Mouse (Mus musculus): ENCODE results near the gene Cacna1b. TPM values are rescaled to one million over a fixed set of nuclear protein-coding genes. Genes with fewer than 3 reads are reported as not detected.

The Cacna1b gene
- total RNA-seq (2021) = under 1 TPM in 1 of 2 experiments, not detected in 1; 0.03 TPM

GRCm38 (mm10) chr2:24763115-24763557, at the start of gene Cacna1b:
Gene Cacna1b, minus strand, starts transcription at chr2:24763152.
- intact Hi-C loops (cut with DNase I) = no loop called here

GRCm38 (mm10) chr2:24809746-24810145, 46.8 kb upstream of the Cacna1b start:
- intact Hi-C loops (cut with DNase I) = no loop called here
- no peak for DNase-seq (ENCODE audit: low spot score)

More at GRCm38 (mm10) chr2:24763115-24763557, at the start of gene Cacna1b:
- no peak for DNase-seq (ENCODE audit: low spot score)

- DNase-seq (ENCODE audit: low spot score) = no peak
- intact Hi-C loops (cut with DNase I) = no loop called here
Observed at GRCm38 (mm10) chr2:24807691-24808090, 44.7 kb upstream of the Cacna1b start.

- intact Hi-C loops (cut with DNase I) = no loop called here
- DNase-seq (ENCODE audit: low spot score) = no peak
Observed at GRCm38 (mm10) chr2:24807036-24807435, 44.1 kb upstream of the Cacna1b start.

GRCm38 (mm10) chr2:24806143-24806542, 43.2 kb upstream of the Cacna1b start:
- intact Hi-C loops (cut with DNase I) = no loop called here

GRCm38 (mm10) chr2:24805621-24806020, 42.7 kb upstream of the Cacna1b start:
- intact Hi-C loops (cut with DNase I) = no loop called here
- no peak for DNase-seq (ENCODE audit: low spot score)

More at GRCm38 (mm10) chr2:24806143-24806542, 43.2 kb upstream of the Cacna1b start:
- DNase-seq (ENCODE audit: low spot score) = peak; percentile 17

- no peak for DNase-seq (ENCODE audit: low spot score)
- intact Hi-C loops (cut with DNase I) = no loop called here
Observed at GRCm38 (mm10) chr2:24796833-24797457, 34.0 kb upstream of the Cacna1b start.

GRCm38 (mm10) chr2:24787250-24787649, 24.3 kb upstream of the Cacna1b start:
- intact Hi-C loops (cut with DNase I) = no loop called here

GRCm38 (mm10) chr2:24781253-24781652, 18.3 kb upstream of the Cacna1b start:
- no peak for DNase-seq (ENCODE audit: low spot score)
- intact Hi-C loops (cut with DNase I) = no loop called here

More at GRCm38 (mm10) chr2:24787250-24787649, 24.3 kb upstream of the Cacna1b start:
- no peak for DNase-seq (ENCODE audit: low spot score)

GRCm38 (mm10) chr2:24776831-24777230, 13.9 kb upstream of the Cacna1b start:
- intact Hi-C loops (cut with DNase I) = no loop called here
- DNase-seq (ENCODE audit: low spot score) = no peak

- intact Hi-C loops (cut with DNase I) = no loop called here
- DNase-seq (ENCODE audit: low spot score) = no peak
Observed at GRCm38 (mm10) chr2:24775951-24776587, 13.1 kb upstream of the Cacna1b start.

- intact Hi-C loops (cut with DNase I) = no loop called here
- DNase-seq (ENCODE audit: low spot score) = no peak
Observed at GRCm38 (mm10) chr2:24774832-24775231, 11.9 kb upstream of the Cacna1b start.

- intact Hi-C loops (cut with DNase I) = no loop called here
- DNase-seq (ENCODE audit: low spot score) = no peak
Observed at GRCm38 (mm10) chr2:24770861-24771260, 7.9 kb upstream of the Cacna1b start.

GRCm38 (mm10) chr2:24762446-24762960, 449 bp downstream of the Cacna1b start:
- no peak for DNase-seq (ENCODE audit: low spot score)
- intact Hi-C loops (cut with DNase I) = no loop called here

GRCm38 (mm10) chr2:24761923-24762445, 968 bp downstream of the Cacna1b start:
- no peak for DNase-seq (ENCODE audit: low spot score)
- intact Hi-C loops (cut with DNase I) = no loop called here

GRCm38 (mm10) chr2:24755276-24755675, 7.7 kb downstream of the Cacna1b start:
- intact Hi-C loops (cut with DNase I) = loop anchor here (1.0 to 10.0 kb wide), 3 partner anchors 181 to 460 kb away; partner anchors contain the start of gene Il1f10
- no peak for DNase-seq (ENCODE audit: low spot score)

GRCm38 (mm10) chr2:24752599-24752998, 10.4 kb downstream of the Cacna1b start:
- intact Hi-C loops (cut with DNase I) = loop anchor here (10.0 kb wide), 1 partner anchor 458 kb away; the partner anchor contains the start of gene Il1f10
- DNase-seq (ENCODE audit: low spot score) = no peak

- no peak for DNase-seq (ENCODE audit: low spot score)
Observed at GRCm38 (mm10) chr2:24750051-24750450, 12.9 kb downstream of the Cacna1b start.

GRCm38 (mm10) chr2:24747878-24748277, 15.1 kb downstream of the Cacna1b start:
- DNase-seq (ENCODE audit: low spot score) = no peak
- intact Hi-C loops (cut with DNase I) = no loop called here

More at GRCm38 (mm10) chr2:24750051-24750450, 12.9 kb downstream of the Cacna1b start:
- intact Hi-C loops (cut with DNase I) = loop anchor here (10.0 kb wide), 1 partner anchor 455 kb away; the partner anchor contains the start of gene Il1f10

GRCm38 (mm10) chr2:24739701-24740100, 23.3 kb downstream of the Cacna1b start:
- intact Hi-C loops (cut with DNase I) = no loop called here

GRCm38 (mm10) chr2:24733157-24733556, 29.8 kb downstream of the Cacna1b start:
- no peak for DNase-seq (ENCODE audit: low spot score)
- intact Hi-C loops (cut with DNase I) = no loop called here

More at GRCm38 (mm10) chr2:24739701-24740100, 23.3 kb downstream of the Cacna1b start:
- no peak for DNase-seq (ENCODE audit: low spot score)
